Mouse (Mus musculus) left cerebral cortex, postnatal 4 days (tissue): ENCODE data around the gene Slc15a4. TPM values are rescaled to one million over a fixed set of nuclear protein-coding genes. Genes with fewer than 3 reads are reported as not detected.
A peak's percentile ranks its signal among the peaks of the same experiment; 100 is the strongest.

Experiments
- DNase-seq: peaks from one replicate; pipeline ENCODE4 v3.0.0-alpha.2; 2022
- intact Hi-C: fragments of 180-260 bp; cut with DNase I; formaldehyde crosslinking; loops from one replicate; pipeline ENCODE4 v1.15.1; 2025
- total RNA-seq, 2 experiments: library from RNA; stranded (reverse); gene quantifications; 2 replicates each; pipeline ENCODE4 v1.2.3; 2021

Slc15a4 gene
- total RNA-seq: 10 to 100 TPM; 22.9 to 25.3 TPM

DNA sequence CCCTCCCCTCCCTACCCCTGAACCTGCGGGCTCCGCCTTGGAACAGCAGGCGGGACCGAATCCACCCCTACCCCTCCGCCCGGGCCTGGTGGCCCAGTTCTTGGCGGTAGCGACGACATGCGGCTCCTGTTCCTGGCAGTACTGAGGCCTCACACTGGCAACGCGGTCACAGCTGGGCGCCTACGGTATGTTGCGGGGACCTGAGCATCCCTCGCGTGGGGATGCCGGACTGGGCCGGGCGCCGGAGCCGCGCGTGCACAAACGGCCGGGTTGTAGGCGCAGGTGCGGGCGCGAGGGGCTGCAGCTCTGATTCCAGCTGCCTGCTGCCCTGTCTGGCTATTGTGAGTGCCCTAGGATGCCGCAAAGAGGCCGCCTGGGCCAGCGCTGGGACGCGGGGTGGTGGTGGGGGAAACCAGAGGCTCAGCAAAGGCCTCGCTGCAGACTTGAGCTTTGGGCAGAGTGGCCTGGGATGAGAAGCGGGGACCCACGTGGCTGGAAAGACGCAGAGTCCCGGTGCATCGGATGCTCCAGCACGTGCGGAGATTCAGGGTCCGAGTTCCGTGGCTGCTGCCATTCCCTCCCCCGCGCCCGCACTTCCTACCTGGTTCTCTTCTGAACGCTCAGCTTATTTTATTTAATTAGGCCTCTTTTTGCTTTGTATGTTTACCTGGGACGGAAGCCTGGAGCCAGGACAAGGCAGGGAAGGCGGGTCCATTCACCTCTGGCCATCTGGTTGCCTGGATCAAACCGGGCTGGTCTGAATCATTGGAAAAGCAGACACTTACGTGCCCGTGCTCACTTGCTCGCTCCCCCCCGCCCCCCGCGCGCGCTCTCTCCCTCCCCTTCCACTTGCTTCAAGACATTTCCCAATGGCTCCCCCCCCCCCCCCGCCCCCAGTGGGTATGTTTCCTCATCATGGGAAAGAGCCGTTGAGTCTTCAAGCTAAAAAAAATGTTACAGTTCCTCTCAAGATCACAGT lies at the start of gene Slc15a4, which contains the start of gene Glt1d1:
Gene Slc15a4 (minus strand): TSS at position 731 of the 979 bp plus-strand sequence.
Gene Glt1d1 (plus strand): TSS at position 96 of the 979 bp plus-strand sequence.
- DNase-seq: peak; percentile 58
- intact Hi-C loops: no loop called here

- no peak for DNase-seq
- intact Hi-C loops: no loop called here
These were observed 45.8 kb upstream of the Slc15a4 start for GRCm38 (mm10) chr5:127678501-127678900.

GRCm38 (mm10) chr5:127677561-127677960 lies 44.9 kb upstream of the Slc15a4 start:
- intact Hi-C loops: no loop called here
- DNase-seq: no peak

- intact Hi-C loops: no loop called here
- DNase-seq: no peak
These were observed 41.2 kb upstream of the Slc15a4 start for GRCm38 (mm10) chr5:127673913-127674312.

- intact Hi-C loops: no loop called here
These were observed 28.3 kb upstream of the Slc15a4 start for GRCm38 (mm10) chr5:127660979-127661378.

DNA sequence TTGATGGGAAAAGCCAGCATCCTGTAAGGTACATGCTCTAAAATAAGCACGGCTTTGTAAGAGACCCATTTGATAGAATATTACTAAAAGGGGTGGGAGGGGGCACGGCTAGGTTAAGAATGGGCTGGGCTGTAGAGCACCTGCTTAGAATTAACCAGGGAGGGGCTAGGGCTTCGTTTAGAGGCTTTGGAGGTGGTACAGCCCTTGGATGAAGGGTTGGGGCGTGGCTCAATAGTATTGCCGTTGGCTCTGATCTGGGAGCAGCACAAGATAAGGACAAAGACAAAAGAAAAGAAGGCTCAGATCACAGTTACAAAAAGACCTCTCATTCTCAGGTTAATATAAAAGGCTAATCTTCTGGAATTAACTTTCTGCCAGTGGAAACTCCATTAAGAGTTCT lies 27.6 kb upstream of the Slc15a4 start:
- DNase-seq: no peak
- intact Hi-C loops: no loop called here

More at GRCm38 (mm10) chr5:127660979-127661378, 28.3 kb upstream of the Slc15a4 start:
- no peak for DNase-seq

DNA sequence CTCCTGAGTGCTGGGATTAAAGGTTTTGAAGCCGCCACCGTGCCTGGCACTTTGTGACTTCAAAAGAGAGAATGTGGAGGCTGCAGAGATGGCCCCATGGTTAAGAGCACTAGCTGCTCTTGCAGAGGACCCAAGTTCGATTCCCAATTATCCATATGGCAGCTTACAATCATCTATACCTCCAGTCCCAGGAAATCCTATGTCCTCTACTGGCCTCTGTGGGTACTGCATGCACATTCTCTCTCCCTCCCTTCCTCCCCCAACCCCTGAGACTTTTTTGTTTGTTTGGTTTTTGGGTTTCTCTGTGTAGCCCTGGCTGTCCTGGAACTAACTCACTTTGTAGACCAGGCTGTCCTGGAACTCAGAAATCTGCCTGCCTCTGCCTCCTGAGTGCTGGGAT lies 26.6 kb upstream of the Slc15a4 start:
- intact Hi-C loops: no loop called here

DNA sequence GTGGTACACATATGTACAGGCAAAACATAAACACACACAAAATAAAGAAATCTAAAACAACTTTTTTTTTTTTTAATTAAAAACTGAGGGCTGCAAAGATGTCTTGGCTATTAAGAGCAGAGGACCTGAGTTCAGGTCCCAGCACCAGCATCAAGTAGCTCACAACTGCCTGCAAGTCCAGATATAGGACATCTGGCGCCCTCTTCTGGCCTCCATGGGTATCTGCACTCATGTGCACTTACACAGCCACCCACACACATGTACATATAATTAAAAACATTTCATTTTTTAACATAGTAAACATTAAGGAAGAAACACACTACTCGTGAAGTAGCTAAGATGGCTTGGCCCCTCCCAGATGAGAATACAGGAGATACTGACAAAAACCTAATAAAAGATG lies 25.6 kb upstream of the Slc15a4 start:
- intact Hi-C loops: no loop called here
- no peak for DNase-seq

More for the DNA sequence above, 26.6 kb upstream of the Slc15a4 start:
- no peak for DNase-seq

GRCm38 (mm10) chr5:127649077-127649476 lies 16.4 kb upstream of the Slc15a4 start:
- intact Hi-C loops: no loop called here
- DNase-seq: peak; percentile 21

DNA sequence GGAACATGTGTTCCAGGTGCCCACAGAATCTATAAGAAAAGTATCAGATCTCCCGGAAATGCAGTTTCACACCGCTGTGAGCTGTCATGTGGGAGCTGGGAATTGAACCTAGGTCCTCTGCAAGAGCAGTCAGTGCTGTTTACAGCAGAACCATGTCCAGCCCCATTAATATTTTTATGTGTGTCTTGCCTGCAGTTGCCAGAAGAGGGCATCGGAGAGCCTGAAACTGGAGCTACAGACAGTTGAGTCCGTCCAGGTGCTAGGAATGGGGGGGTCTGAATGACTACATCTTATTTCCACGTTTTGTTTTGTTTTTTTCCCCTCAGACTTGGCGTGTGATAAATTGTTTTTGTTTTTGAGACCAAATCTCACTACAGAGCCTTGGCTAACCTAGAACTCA lies 15.3 kb upstream of the Slc15a4 start:
- DNase-seq: peak; percentile 16
- intact Hi-C loops: no loop called here

GRCm38 (mm10) chr5:127641185-127641958 lies 8.7 kb upstream of the Slc15a4 start:
- no peak for DNase-seq
- intact Hi-C loops: no loop called here

DNA sequence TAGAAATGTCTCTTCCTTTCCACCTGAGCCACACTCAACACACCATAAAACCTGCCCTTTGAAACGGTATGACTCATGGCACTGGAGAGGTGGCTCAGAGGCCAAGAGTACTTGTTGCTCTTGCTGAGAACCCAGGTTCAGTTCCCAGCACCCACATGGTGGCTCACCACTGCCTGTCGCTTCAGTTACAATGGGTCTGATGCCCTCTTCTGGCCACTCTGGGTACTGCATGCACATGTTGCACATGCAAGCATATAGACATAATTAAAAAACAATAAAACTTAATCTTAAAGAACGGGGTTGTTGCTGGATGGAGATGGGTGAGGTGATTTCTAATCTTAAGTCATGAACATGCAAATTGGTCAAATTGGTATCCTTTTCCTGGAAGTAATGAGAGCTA lies 7.7 kb upstream of the Slc15a4 start:
- intact Hi-C loops: no loop called here
- no peak for DNase-seq

DNA sequence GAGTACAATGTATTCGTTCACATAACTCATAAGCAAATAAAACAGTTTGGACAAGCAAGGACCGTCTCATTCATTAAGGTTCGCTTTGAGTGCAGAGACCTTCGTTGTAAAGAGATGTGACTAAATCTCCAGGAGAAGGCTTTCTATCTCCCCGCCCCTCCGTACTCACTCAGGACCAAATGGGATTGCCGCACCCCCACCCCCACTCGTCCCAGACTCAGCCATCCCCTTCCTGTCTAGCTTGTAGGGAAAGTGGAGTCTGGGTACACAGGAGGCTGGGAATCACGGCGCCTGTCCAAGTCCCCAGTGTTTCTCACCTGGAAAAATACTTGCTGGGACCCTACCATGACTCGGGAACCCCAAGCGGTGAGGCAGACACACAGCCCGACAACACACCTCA lies 6.9 kb upstream of the Slc15a4 start:
- intact Hi-C loops: no loop called here
- DNase-seq: no peak

DNA sequence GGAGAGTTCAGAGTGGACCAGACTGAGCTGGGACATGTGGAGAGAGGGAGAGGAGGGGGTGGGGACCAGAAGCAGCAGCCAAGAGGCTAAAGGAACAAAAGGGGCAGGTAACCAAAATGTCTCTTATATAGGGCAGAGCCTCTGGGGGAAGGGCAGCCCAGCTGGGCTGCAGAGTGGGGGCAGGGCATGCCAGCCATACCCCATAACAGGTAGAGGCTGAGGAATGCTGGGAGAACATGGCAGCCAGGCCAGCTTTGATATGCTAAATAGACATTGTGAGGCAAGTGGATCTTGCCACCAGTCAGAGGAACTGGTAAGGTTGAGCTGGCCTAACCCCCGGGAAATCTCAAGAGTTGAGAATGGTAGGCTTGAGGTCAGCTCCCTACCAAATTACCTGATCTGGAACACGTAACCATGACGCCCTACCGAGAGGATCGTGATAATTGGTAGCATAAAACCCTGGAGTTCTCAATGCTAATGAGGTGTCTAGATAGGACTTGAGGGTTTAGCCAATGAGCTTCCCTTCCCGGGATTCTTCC lies 6.4 kb upstream of the Slc15a4 start:
- DNase-seq: no peak
- intact Hi-C loops: no loop called here

DNA sequence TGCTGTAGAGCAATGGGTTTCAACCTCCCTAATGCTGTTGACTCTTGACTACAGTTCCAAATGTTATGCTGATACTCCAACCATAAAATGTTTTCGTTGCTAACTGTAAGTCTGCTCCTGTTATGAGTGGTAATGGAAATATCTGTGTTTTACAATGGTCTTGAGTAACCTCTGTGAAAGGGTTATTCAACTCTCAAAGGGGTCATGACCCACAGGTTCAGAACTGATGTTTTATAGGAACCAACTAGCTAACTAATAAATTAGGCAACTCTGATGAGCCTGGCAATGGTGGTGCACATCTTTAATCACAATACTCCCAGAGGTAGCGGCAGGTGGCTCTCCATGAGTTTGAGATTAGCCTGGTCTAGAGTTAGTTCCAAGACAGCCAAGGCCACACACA lies 5.5 kb upstream of the Slc15a4 start:
- intact Hi-C loops: no loop called here
- no peak for DNase-seq

DNA sequence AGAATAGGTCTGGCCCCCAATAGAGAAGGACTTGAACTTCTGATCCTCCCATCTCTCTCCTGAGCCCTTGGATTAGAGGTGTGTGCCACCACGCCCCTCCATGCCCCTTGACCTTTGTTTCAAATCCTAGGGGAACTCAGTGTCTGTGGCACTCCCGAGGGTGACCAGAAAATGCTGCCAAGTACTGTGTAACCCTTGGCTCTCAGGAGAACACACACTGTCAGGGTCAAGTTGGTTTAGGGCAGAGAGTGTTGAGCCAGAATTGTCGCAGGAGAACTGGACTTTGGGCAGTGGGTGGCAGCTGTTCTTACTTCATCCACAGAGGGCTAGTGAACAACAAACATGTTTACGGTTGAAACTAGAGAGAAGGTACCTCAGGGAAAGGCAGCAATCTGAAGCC lies 4.9 kb upstream of the Slc15a4 start:
- intact Hi-C loops: no loop called here

DNA sequence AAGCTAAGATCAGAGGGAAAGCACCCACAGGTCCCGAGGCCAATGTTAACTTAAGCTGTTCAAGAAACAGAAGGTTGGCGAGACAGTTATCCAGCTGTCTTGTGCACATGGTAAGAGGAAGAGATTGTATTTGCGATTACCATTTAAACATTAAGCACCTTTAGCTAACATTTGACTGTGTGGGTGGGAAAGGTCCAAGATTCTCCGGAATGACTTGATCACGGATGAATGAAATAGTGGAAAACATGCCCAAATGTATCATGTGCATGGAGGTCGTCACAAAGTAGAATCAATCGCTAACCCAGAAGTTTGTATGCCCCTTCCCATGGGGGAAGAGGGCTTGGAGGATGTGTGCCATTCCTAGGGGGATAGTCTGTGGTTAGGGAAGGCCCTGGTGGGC lies 969 bp upstream of the Slc15a4 start:
- DNase-seq: no peak
- intact Hi-C loops: no loop called here

More for the DNA sequence above, 4.9 kb upstream of the Slc15a4 start:
- no peak for DNase-seq

- DNase-seq: no peak
These were observed 491 bp upstream of the Slc15a4 start for GRCm38 (mm10) chr5:127633188-127633587.

GRCm38 (mm10) chr5:127631671-127632070 lies 1.0 kb downstream of the Slc15a4 start:
- intact Hi-C loops: no loop called here
- no peak for DNase-seq

More at GRCm38 (mm10) chr5:127633188-127633587, 491 bp upstream of the Slc15a4 start:
- intact Hi-C loops: no loop called here

GRCm38 (mm10) chr5:127627242-127627641 lies 5.5 kb downstream of the Slc15a4 start:
- intact Hi-C loops: no loop called here
- DNase-seq: no peak
